Mouse (Mus musculus) urinary bladder, adult 2 months (tissue): ENCODE measurements around the gene Dnah14. TPM values are rescaled to one million over a fixed set of nuclear protein-coding genes. Genes with fewer than 3 reads are reported as not detected.

Experiments
- DNase-seq: peaks from one replicate; pipeline ENCODE4 v3.0.0; 2022; ENCODE audit warnings: low spot score
- polyA plus RNA-seq: library from polyadenylated mRNA; depleted of rRNA; stranded (reverse); fragments of >200 nt; gene quantifications from 2 replicates; pipeline ENCODE4 v1.2.3, GENCODE M21; 2012; rRNA removed

Dnah14 gene
- polyA plus RNA-seq: 0.19 and 0.52 TPM in 2 replicates

DNA sequence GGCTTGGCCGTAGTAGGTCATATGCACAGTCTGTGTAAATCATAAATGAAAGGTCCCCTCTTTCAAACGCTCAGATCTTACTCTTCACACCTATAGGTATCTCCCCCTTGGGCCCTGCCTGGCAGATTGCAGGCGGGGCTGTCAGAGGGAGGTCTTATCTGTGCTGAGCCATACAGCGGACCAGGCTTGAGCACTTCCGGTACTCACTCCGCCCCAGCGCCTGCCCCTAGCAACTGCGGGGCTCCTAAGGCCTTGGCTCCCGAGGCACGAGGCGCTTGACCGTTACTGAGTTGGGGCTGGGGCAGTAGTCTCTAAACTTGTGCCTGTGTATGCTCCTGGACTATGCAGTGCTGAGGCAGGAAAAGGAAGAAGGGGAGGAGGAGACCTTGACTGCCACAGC lies at the start of gene Dnah14:
Dnah14 (plus strand) TSS at position 238 of the 400 bp plus-strand sequence.
- no peak for DNase-seq

- DNase-seq: peak; percentile 41
These were observed 47.0 kb upstream of the Dnah14 start for GRCm38 (mm10) chr1:181529368-181529767.

GRCm38 (mm10) chr1:181535165-181535873 lies 41.0 kb upstream of the Dnah14 start:
- no peak for DNase-seq

GRCm38 (mm10) chr1:181537627-181538525 lies 38.5 kb upstream of the Dnah14 start:
- DNase-seq: no peak

GRCm38 (mm10) chr1:181539846-181540769 lies 36.3 kb upstream of the Dnah14 start:
- DNase-seq: no peak

DNA sequence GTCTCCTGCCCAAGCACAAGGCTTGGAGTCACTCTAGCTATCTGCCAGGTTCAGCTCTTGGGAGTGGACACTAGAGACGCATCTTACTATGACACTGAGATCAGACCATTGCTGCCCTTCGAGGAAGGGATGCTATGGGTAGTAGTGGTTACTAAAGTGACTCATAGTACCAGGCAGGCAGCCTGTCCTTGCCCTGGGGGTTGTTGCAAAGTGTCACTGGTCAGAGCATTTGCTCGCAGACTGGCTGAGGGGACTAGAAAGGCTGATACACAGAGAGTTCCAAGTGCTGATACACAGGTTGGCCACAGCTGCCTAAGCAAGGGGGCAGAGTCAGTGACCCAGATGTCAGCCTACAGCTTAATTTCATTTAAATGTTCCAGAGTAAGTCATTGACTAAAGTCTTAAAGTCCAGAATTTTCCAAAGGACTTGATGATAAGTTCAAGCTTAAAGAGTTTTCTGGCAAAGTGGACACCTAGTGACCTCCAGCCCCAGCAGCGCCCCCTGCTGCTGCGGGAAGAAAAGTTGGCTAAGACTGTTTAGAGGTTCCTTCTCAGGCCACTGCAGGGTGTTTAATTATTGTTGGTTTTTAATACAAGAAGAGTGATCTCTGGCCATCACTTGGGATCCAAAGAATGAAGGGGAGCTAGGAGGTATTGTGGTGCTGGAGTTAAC lies 32.5 kb upstream of the Dnah14 start:
- no peak for DNase-seq

DNA sequence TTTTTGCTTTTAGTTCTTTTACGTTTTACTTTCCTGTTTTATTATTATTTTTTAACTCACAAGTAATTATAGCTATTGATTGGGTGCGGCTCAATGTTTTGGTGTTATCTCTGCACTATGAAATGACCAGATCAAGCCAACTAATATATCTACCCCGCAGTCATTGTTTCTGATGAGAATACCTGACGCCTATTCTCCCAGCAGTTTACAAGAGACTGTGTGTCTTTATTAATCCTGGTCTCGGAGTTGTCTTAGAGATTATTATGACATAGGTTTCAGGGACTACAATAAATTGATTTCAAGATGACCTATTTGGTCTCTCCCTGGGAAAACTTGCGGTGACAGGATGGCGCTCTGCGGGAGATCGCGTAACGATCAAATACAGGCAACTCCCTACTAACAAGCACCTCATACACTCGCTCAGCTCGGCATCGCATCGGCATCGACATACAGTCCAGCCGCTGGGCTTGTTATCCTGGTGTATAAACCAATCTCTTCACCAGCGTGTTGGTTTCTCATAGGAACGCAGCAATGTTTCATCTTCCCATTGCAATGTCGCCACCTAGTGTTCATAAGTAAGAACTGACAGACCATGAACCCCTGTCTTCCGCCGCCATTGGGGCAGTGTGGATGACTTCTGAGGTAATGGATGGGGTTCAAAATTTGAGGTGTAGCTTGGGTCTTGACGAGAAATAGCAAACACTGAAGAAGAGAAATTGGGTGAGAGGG lies 31.2 kb upstream of the Dnah14 start:
- no peak for DNase-seq

- DNase-seq: no peak
These were observed 26.4 kb upstream of the Dnah14 start for GRCm38 (mm10) chr1:181549987-181550386.

GRCm38 (mm10) chr1:181550826-181551225 lies 25.5 kb upstream of the Dnah14 start:
- no peak for DNase-seq

GRCm38 (mm10) chr1:181552533-181553410 lies 23.6 kb upstream of the Dnah14 start:
- DNase-seq: no peak

DNA sequence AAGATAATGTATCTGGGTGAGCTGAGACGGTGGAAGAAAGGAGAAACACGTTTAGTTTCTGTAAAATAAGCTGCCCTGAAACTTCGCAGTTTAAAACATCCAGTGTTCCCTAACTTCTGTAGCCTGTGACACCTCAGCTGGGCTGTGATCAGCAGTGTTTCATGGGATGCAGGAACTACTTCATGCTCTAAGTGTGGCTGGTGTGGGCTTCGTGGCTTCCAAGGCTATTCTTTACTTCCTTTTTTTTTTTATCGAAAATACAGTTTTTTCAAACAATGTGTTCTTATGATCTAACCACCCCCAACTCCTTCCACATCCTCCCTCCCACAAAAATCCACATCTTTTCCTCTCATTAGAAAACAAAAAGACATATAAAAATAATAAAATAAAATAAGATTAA lies 20.9 kb upstream of the Dnah14 start:
- DNase-seq: no peak

GRCm38 (mm10) chr1:181559655-181560054 lies 16.7 kb upstream of the Dnah14 start:
- DNase-seq: no peak

GRCm38 (mm10) chr1:181560325-181560724 lies 16.0 kb upstream of the Dnah14 start:
- no peak for DNase-seq

DNA sequence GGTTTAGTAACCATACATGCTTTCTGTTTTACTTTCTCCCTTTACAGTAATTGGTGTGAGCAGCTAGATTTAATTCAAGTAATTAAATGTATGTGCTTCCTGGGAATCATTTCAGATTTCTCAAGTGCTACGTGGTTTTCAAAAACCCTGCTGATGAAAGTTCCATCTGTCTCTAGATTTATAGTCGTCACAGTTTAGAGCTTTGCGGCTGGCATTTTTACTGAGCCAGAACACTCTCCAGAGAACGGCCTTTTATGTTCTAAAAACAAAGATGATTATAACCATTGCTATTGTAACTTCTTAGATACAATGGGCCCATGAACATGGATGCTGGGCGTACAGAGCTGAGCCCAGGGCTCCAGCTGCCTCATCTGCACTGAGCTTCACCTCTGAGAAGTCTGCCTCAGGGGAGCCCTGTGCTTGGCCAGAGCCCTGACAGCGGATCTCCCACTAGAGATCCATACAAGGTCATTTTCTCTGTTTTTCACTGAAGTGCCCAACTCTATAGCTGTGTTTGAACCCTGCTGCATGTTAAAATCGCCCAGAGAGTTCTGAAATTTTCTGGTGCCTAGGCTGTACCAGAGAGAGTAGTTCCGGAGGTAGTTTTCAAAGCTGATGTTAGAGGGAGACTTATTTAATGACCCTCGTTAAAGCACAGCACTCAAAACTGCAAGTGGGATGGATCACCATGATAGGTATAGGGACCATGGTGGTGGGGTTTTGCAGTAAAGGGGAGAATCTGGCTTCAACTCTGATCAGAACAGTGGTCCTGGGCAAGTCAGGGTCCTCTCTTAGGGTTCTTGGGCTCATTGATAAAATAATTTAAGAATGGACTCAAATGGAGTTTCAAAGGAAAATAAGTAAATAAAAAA lies 15.2 kb upstream of the Dnah14 start:
- DNase-seq: no peak

DNA sequence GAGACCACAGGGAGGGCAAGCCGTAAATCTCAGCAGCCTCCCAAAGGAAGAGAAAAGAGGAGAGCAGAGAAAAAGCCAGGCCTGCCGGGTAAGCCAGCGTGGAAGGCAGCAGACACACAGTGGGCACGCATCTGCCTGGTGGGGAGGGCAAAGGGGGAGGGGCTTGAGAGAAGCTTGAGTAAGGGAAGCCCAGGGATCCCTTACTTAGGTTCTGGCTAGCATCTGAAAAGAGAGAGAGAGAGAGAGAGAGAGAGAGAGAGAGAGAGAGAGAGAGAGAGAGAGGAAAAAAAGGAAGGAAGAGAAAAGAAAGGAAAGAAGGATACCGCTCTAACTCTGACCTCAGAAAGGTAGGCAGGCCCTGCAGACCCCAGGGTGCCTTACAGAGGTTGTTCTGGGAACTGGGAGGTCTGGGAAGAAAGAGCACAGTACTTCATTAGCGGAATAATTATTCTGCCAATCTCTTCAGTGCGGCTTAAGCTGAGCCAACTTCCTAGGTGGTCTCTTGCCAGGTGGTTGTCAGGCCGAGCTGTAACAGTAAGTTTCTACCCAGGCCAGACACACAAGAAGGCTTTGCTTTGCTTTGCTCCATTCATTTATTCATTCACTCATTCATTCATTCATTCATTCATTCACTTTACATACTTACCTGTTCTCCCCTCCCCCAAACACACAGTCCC lies 14.5 kb upstream of the Dnah14 start:
- DNase-seq: no peak

DNA sequence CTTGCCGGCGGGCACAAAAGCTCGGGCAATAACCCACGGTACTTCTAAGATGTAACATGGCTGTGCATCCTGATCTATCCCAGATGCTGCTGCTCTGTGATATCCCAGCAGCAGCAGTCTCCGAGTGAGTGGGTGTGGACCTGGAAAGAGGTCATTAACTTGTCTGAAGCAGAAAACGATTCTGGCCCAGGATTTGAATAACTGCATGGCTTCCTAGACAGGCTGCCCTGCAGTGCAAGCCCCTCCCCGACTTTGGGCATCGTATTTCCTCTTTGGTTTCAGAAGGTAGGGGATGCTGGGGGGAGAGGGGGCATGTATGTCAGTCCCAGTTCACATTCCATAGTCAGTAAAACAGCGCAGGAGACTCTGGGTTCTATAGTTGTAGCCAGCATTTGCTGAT lies 6.9 kb upstream of the Dnah14 start:
- DNase-seq: no peak

- no peak for DNase-seq
These were observed 6.8 kb downstream of the Dnah14 start for GRCm38 (mm10) chr1:181583152-181583551.

DNA sequence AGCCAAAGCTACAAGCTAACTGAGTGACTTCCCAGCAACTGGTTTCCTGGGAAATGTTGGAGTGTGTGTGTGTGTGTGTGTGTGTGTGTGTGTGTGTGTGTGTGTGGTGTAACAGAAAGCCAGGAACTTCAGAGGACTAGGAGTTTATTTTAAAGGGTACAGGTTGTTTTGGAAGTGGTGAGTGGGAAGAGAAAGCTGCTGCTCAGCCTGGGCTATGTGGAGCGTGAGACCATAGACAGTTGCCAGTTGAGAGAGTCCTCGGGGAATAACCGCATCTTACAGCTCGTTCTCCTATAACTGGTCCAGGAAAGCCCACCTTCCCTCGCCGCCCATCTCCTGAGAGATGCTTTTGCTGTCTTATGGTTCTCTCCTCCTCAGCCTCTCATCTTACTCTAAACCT lies 12.8 kb downstream of the Dnah14 start:
- no peak for DNase-seq
